Mouse (Mus musculus): Measurements from ENCODE around the gene Nat14. TPM values are rescaled to one million over a fixed set of nuclear protein-coding genes. Genes with fewer than 3 reads are reported as not detected.

The Nat14 gene
- polyA plus RNA-seq, 1 experiment from 2014 or later: 13.7 TPM

DNA sequence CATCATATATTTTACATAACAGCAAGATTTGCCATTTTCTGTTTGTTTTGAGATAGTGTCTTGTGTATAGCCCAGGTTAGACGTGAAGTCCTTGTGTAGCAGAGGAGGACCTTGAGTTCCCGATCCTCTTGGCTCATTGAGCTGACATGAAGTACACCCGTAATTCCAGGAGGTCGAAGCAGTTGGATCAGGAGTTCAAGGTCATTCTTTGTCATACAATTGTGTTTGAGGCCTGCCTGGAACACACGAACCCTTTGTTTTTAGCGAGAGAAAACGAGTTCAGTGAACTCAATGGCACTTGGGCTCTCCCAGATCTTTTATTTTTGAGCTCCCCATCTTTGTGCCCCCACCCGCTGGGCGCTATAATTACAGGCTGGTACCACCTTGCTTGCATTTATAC lies 19.4 kb upstream of the Nat14 start:
- peaks cover 7% of the 10 kb centered on the region; the same call in 1 of the 2 replicates for H3K27me3 ChIP-seq (replicated peaks)
- H3K4me3 ChIP-seq: no peak overlapping the region
- H3K4me2 ChIP-seq (replicated peaks): no peak overlapping the region
- H3K36me3 ChIP-seq: no peaks in the 10 kb centered on the region
- 82% methylated on average over 9 of the region's 9 CpGs for whole genome bisulfite sequencing
- H3K9ac ChIP-seq: no peak overlapping the region
- H3K9me3 ChIP-seq: peaks cover 4% of the 10 kb centered on the region; the same call in 1 of the 2 replicates
- H3K27ac ChIP-seq: no peak overlapping the region
- no peak for ATAC-seq (ENCODE audit: low FRiP score, low read depth)
- peaks cover 4% of the 10 kb centered on the region; the same call in 1 of the 2 replicates for H3K4me1 ChIP-seq

- no peak within 1 kb of the TSS for H3K27ac ChIP-seq
- H3K27me3 ChIP-seq (replicated peaks): no peaks in the 10 kb centered on the region
- no peak within 1 kb of the TSS; the same call in 1 of the 2 replicates for H3K9ac ChIP-seq
- WGBS: 26% methylated on average over 10 of the region's 10 CpGs
- H3K4me3 ChIP-seq: no peak within 1 kb of the TSS
- no peak within 1 kb of the TSS for H3K4me2 ChIP-seq (replicated peaks)
- ATAC-seq (ENCODE audit: low FRiP score, low read depth): no peak
- no peaks in the 10 kb centered on the region for H3K4me1 ChIP-seq
- no peaks in the 10 kb centered on the region for H3K9me3 ChIP-seq
- no peaks in the 10 kb centered on the region for H3K36me3 ChIP-seq
Observed at GRCm38 (mm10) chr7:4906466-4906950, 15.3 kb upstream of the Nat14 start, which contains the start of gene Gm36210. Gm36210 (minus strand) TSS chr7:4906516.

DNA sequence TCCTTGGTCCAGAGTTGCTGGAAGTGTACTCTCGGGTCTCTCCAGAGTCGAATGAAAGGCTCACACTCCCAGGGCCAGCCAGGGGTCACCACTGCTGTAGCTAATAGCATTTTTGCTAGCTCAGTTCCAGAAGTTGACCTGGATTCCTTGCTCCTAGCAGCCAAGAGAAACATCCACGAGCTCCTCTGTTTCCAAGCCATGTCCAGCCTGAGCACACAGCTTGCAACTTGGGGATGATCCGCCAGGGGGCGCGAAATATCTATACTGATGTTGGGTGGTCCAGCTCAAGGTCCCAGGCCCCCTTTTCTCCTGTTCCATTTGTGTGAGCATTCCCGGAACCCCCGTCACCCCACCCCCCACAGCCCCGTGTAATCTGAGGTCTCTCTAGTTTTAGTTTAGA lies 10.3 kb upstream of the Nat14 start:
- Histone ChIP-seq H3K4me2 (replicated peaks) (no peak overlapping the region), H3K4me3 (no peak overlapping the region), H3K9ac (no peak overlapping the region), H3K36me3 (no peaks in the 10 kb centered on the region), H3K27me3 (replicated peaks) (no peaks in the 10 kb centered on the region), H3K27ac (no peak overlapping the region), H3K9me3 (no peaks in the 10 kb centered on the region), H3K4me1 (peaks cover 6% of the 10 kb centered on the region; the same call in 1 of the 2 replicates)
- WGBS: 48% methylated on average over 9 of the region's 9 CpGs
- no peak for ATAC-seq (ENCODE audit: low FRiP score, low read depth)

- Histone ChIP-seq H3K27ac (no peak overlapping the region), H3K9ac (no peak overlapping the region), H3K4me2 (replicated peaks) (no peak overlapping the region), H3K27me3 (replicated peaks) (no peaks in the 10 kb centered on the region), H3K4me1 (peaks cover 13% of the 10 kb centered on the region), H3K36me3 (no peaks in the 10 kb centered on the region), H3K4me3 (no peak overlapping the region), H3K9me3 (no peaks in the 10 kb centered on the region)
- 62% methylated on average over 5 of the region's 5 CpGs for WGBS
- no peak for ATAC-seq (ENCODE audit: low FRiP score, low read depth)
Observed at GRCm38 (mm10) chr7:4912248-4912647, 9.6 kb upstream of the Nat14 start.

- Histone ChIP-seq H3K27ac (peak within 1 kb of the TSS; percentile 95), H3K4me1 (peaks cover 13% of the 10 kb centered on the region), H3K4me2 (replicated peaks) (peak within 1 kb of the TSS; percentile 73), H3K9ac (peak within 1 kb of the TSS; percentile 81), H3K9me3 (no peaks in the 10 kb centered on the region), H3K36me3 (peaks cover 27% of the 10 kb centered on the region), H3K4me3 (peak within 1 kb of the TSS; percentile 67), H3K27me3 (replicated peaks) (no peaks in the 10 kb centered on the region)
- WGBS: under 1% methylated on average over 56 of the region's 56 CpGs
- peak; percentile 88 for ATAC-seq (ENCODE audit: low FRiP score, low read depth)
Observed at GRCm38 (mm10) chr7:4915007-4915665, 6.7 kb upstream of the Nat14 start, which contains the start of gene Zfp628. Zfp628 (plus strand) TSS chr7:4915217.

DNA sequence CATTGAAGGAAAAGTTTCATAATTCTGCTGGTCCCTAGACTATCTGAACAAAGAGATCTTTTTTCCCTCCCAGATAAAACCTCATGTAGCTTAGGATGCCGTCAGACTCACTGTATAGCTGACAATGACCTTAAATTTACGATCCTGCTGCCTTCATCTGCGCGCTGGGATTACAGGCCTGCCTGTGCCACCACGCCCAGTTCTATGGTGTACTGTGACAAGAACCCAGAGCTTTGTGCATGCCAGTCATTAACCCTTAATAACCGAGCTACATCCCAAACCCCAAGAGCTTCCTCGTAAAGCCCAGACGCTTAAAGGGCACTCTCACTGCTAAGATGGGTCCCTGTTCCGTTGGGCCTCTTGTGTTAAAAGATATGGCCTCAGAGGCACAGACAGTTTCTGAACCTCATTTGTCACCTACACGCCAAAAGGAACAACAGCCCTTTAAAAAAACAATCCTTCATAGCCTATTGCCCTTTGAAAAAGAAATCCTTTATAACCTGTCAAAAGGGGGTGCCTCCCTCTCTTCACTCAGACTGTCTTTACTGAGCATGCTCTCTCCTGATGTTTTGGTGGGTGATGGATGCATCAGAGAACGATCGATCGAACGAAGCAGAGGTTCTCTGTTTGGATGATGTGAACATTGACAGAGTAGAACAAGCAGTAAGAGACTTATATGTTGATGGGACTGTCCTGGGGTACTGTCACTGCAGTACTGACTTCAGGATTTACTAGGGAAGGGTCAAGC lies 6.0 kb upstream of the Nat14 start:
- ATAC-seq (ENCODE audit: low FRiP score, low read depth): peak; percentile 71
- 14% methylated on average over 14 of the region's 14 CpGs for WGBS
- peak overlapping the region; percentile 95 for H3K27ac ChIP-seq
- peak overlapping the region; percentile 73 for H3K4me2 ChIP-seq (replicated peaks)
- H3K4me3 ChIP-seq: peak overlapping the region; percentile 67
- H3K9me3 ChIP-seq: no peaks in the 10 kb centered on the region
- peaks cover 34% of the 10 kb centered on the region for H3K36me3 ChIP-seq
- peak overlapping the region; percentile 81 for H3K9ac ChIP-seq
- H3K27me3 ChIP-seq (replicated peaks): no peaks in the 10 kb centered on the region
- H3K4me1 ChIP-seq: peaks cover 17% of the 10 kb centered on the region

DNA sequence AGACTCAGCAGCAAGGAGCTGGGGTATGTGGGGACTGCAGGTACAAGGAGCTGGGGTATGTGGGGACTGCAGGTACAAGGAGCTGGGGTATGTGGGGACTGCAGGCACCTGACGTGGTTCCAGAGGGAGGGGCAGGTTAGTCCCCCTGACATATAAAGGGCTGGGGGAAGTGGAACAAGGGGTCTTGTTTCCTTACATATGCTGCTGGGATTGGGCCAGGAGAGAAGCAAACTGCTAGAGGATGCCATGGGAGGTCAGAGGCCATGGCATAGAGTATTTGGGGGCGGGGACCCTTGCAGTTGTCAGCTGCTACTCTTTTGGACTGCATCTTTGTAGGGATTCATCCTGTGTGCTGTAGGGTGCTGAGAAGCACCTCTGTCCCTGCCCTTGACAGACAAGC lies 4.3 kb upstream of the Nat14 start:
- Histone ChIP-seq H3K4me1 (peaks cover 33% of the 10 kb centered on the region), H3K27ac (no peak overlapping the region), H3K27me3 (replicated peaks) (no peaks in the 10 kb centered on the region), H3K4me3 (no peak overlapping the region), H3K36me3 (peaks cover 39% of the 10 kb centered on the region), H3K9me3 (no peaks in the 10 kb centered on the region), H3K4me2 (replicated peaks) (0 out of 2 replicates have a peak overlapping the region, but pooled peaks have one; percentile 1), H3K9ac (0 out of 2 replicates have a peak overlapping the region, but pooled peaks have one; percentile 13)
- WGBS: 95% methylated on average over 2 of the region's 2 CpGs
- no peak for ATAC-seq (ENCODE audit: low FRiP score, low read depth)

GRCm38 (mm10) chr7:4918681-4919080 lies 3.1 kb upstream of the Nat14 start:
- H3K36me3 ChIP-seq: peaks cover 39% of the 10 kb centered on the region
- no peak overlapping the region for H3K4me2 ChIP-seq (replicated peaks)
- 94% methylated on average over 15 of the region's 15 CpGs for WGBS
- H3K27me3 ChIP-seq (replicated peaks): no peaks in the 10 kb centered on the region
- no peak overlapping the region for H3K27ac ChIP-seq
- no peaks in the 10 kb centered on the region for H3K9me3 ChIP-seq
- no peak overlapping the region for H3K4me3 ChIP-seq
- ATAC-seq (ENCODE audit: low FRiP score, low read depth): no peak
- H3K9ac ChIP-seq: no peak overlapping the region
- peaks cover 45% of the 10 kb centered on the region for H3K4me1 ChIP-seq

DNA sequence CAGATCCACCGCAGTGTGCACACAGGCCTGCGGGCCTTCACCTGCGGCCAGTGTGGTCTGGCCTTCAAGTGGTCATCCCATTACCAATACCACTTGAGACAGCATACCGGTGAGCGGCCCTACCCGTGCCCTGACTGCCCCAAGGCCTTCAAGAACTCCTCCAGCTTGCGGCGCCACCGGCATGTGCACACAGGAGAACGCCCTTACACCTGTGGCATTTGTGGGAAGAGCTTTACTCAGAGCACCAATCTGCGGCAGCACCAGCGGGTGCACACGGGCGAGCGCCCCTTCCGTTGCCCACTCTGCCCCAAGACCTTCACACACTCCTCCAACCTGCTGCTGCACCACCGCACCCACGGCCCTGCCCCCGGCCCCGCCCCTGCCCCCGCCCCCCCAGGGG lies 2.7 kb upstream of the Nat14 start:
- Histone ChIP-seq H3K4me3 (no peak overlapping the region), H3K9me3 (no peaks in the 10 kb centered on the region), H3K27ac (no peak overlapping the region), H3K9ac (no peak overlapping the region), H3K36me3 (peaks cover 39% of the 10 kb centered on the region), H3K4me1 (peaks cover 49% of the 10 kb centered on the region), H3K4me2 (replicated peaks) (no peak overlapping the region), H3K27me3 (replicated peaks) (no peaks in the 10 kb centered on the region)
- 86% methylated on average over 21 of the region's 21 CpGs for WGBS
- ATAC-seq (ENCODE audit: low FRiP score, low read depth): no peak

- Histone ChIP-seq H3K9me3 (no peaks in the 10 kb centered on the region), H3K27ac (no peak overlapping the region), H3K4me2 (replicated peaks) (no peak overlapping the region), H3K9ac (peak overlapping the region; percentile 17; the same call in 1 of the 2 replicates), H3K4me3 (no peak overlapping the region), H3K4me1 (peaks cover 58% of the 10 kb centered on the region), H3K36me3 (peaks cover 39% of the 10 kb centered on the region), H3K27me3 (replicated peaks) (no peaks in the 10 kb centered on the region)
- WGBS: 85% methylated on average over 21 of the region's 21 CpGs
- no peak for ATAC-seq (ENCODE audit: low FRiP score, low read depth)
Observed at GRCm38 (mm10) chr7:4919971-4920370, 1.9 kb upstream of the Nat14 start.

DNA sequence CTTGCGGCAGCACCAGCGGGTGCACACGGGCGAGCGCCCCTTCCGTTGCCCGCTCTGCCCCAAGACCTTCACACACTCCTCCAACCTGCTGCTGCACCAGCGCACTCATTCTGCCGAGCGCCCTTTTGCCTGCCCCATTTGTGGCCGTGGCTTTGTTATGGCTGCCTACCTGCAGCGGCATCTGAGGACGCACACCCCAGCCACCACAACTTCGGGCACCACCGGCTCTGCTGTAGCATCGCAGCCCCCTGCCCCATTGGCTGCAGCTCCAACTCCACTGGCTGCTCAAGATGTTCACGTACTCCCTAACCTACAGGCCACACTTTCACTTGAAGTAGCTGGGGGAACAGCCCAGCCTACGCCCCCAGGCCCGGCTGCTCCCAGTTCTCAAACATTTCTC lies 1.3 kb upstream of the Nat14 start:
- H3K27ac ChIP-seq: no peak overlapping the region
- no peaks in the 10 kb centered on the region for H3K9me3 ChIP-seq
- no peaks in the 10 kb centered on the region for H3K27me3 ChIP-seq (replicated peaks)
- H3K9ac ChIP-seq: peak overlapping the region; percentile 17; the same call in 1 of the 2 replicates
- no peak for ATAC-seq (ENCODE audit: low FRiP score, low read depth)
- no peak overlapping the region for H3K4me3 ChIP-seq
- H3K4me2 ChIP-seq (replicated peaks): no peak overlapping the region
- peaks cover 63% of the 10 kb centered on the region for H3K4me1 ChIP-seq
- WGBS: 91% methylated on average over 19 of the region's 19 CpGs
- H3K36me3 ChIP-seq: peaks cover 39% of the 10 kb centered on the region

Data from neural tube, embryonic 12.5 days (tissue).